Mouse (Mus musculus) small intestine, adult 2 months (tissue): ENCODE results near the gene Apoc4.

ENCODE experiments used
- CTCF ChIP-seq: fragments of 200-500 bp; IDR thresholded peaks from 2 replicates; pipeline ENCODE4 v1.5.1; 2012; ENCODE audit warnings: low read depth, mild to moderate bottlenecking, control low read depth, inconsistent platforms, low read length, moderate library complexity, mixed read lengths; ENCODE audit not compliant: insufficient replicate concordance, insufficient read length; ENCODE audit errors: extremely low read depth
- POLR2A ChIP-seq: fragments of 200-500 bp; IDR thresholded peaks from 2 replicates; pipeline ENCODE4 v1.6.1; 2012; ENCODE audit warnings: low read depth, mild to moderate bottlenecking, control low read depth, inconsistent platforms, low read length, moderate library complexity

DNA sequence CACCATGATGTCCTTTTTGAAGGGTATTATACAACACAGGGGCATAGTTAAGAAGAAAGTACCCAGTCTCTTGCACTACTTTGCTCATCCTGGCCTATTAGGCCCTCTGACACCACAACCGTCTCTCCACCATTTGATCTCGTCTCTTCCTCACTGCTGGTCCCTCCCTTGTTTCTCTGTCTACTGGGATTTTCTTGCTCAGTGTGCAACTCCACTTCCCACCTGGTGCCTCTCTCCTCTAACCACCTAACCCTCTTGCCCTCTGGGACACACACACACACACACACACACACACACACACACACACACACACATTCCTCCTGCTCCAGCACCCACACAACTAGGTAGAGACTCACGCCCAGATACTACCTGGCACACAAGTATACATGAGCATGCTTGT lies 2.4 kb downstream of the Apoc4 start:
- TF ChIP-seq CTCF (no peak), POLR2A (no peak)
